Mouse (Mus musculus) limb, embryonic 13.5 days (tissue): ENCODE data around the gene Jak1. TPM values are rescaled to one million over a fixed set of nuclear protein-coding genes. Genes with fewer than 3 reads are reported as not detected.

Experiments used
- ATAC-seq: fragments of 200-750 bp; cut with Nextera tagmentation; 2 replicates; pipeline ENCODE4 v1.8.0; 2017; ENCODE audit warnings: low read depth, moderate number of reproducible peaks, moderate TSS enrichment; ENCODE audit not compliant: low FRiP score
- H3K27ac ChIP-seq: fragments of 300-500 bp; sonication (generic); 2 replicates; pipeline ENCODE4 v1.5.1; 2015; ENCODE audit warnings: inconsistent platforms, mild to moderate bottlenecking, moderate library complexity
- H3K27me3 ChIP-seq: fragments of 300-500 bp; sonication (generic); 2 replicates; pipeline ENCODE4 v1.6.1; 2015; ENCODE audit warnings: mild to moderate bottlenecking, inconsistent platforms
- H3K36me3 ChIP-seq: fragments of 300-500 bp; sonication (generic); 2 replicates; pipeline ENCODE4 v1.6.1; 2015; ENCODE audit warnings: inconsistent platforms, mild to moderate bottlenecking, moderate library complexity
- H3K4me1 ChIP-seq: fragments of 300-500 bp; sonication (generic); 2 replicates; pipeline ENCODE4 v1.6.1; 2015; ENCODE audit warnings: inconsistent platforms
- H3K4me2 ChIP-seq: fragments of 300-500 bp; sonication (generic); replicated peaks from 2 replicates; pipeline ENCODE4 v1.6.1; 2015; ENCODE audit warnings: inconsistent platforms, mild to moderate bottlenecking, moderate library complexity
- H3K4me3 ChIP-seq: fragments of 300-500 bp; sonication (generic); 2 replicates; pipeline ENCODE4 v1.5.1; 2015; ENCODE audit warnings: moderate library complexity, mild to moderate bottlenecking, inconsistent platforms
- H3K9ac ChIP-seq: fragments of 300-500 bp; sonication (generic); 2 replicates; pipeline ENCODE4 v1.6.1; 2015; ENCODE audit warnings: mild to moderate bottlenecking, inconsistent platforms
- H3K9me3 ChIP-seq: fragments of 300-500 bp; sonication (generic); 2 replicates; pipeline ENCODE4 v1.6.1; 2016; ENCODE audit warnings: inconsistent platforms
- WGBS: fragments of 180-500 bp; shearing (Covaris S2); methylation state at CpG from one replicate; pipeline ENCODE4 v1.1.7; 2015; 5-methylcytosine and 5-hydroxymethylcytosine counted together
- polyA plus RNA-seq: library from polyadenylated mRNA; unstranded; fragments of >200 nt; fragmentation: Nextera tagmentation; extraction: Ambion mirVana; gene quantifications from 2 replicates; pipeline ENCODE4 v1.2.1, GENCODE M21; 2015

Jak1 gene
- polyA plus RNA-seq, 1 experiment from 2014 or later = 88.0 TPM

DNA sequence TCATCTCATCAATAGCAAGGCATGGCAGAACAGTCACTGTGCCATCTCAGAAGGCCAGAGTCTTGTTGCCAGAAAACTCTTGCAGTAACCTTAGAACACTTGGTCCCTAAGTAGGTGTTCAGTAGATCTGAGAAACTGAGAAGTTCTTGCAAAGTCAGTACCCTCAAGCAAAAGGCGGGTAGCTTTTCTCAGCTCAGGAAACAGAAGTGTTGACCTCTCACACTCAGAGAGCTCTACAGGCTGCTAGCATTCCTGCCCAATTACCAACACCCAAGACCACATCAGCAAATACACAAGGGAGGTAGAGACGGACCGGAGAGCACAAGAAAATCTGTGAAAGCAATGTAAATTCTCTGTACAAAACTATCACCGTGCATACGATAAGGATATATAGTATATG, 39.1 kb downstream of the Jak1 start:
- 87% methylated on average over 5 of the region's 5 CpGs for WGBS
- Histone ChIP-seq H3K4me2 (no peak overlapping the region), H3K27ac (no peak overlapping the region), H3K9ac (no peak overlapping the region), H3K27me3 (no peaks in the 10 kb centered on the region), H3K36me3 (no peaks in the 10 kb centered on the region), H3K4me3 (no peak overlapping the region), H3K4me1 (0 out of 2 replicates have a peak, but pooled peaks cover 8% of the 10 kb centered on the region), H3K9me3 (no peaks in the 10 kb centered on the region)
- no peak for ATAC-seq

- no peak overlapping the region for H3K27ac ChIP-seq
- H3K27me3 ChIP-seq = no peaks in the 10 kb centered on the region
- H3K4me3 ChIP-seq = no peak overlapping the region
- H3K9ac ChIP-seq = no peak overlapping the region
- no peaks in the 10 kb centered on the region for H3K36me3 ChIP-seq
- no peaks in the 10 kb centered on the region for H3K9me3 ChIP-seq
- WGBS = 71% methylated on average over 2 of the region's 2 CpGs
- no peak overlapping the region for H3K4me2 ChIP-seq
- H3K4me1 ChIP-seq = peaks cover 14% of the 10 kb centered on the region
- ATAC-seq = no peak
Observed at GRCm38 (mm10) chr4:101220946-101221345, 44.1 kb downstream of the Jak1 start.

DNA sequence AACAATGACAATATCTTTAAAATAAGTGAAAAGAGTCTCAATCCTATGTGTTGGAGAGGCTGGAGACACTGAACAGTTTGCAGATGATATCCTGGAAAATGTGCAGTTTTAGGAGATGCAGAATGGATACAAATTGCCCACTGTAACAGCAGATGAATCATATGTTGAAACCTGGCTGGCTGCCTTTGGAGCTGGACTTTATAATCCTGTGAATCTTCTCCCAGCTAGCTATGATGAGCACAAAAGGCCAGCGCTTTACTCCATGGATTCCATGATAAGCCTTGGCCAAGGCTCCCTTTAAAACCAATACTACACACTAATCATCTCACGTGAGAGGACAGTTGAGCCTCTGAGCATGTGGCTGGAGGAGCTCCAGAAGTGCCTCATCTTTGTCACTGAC, 45.2 kb downstream of the Jak1 start:
- Histone ChIP-seq H3K4me2 (no peak overlapping the region), H3K9me3 (no peaks in the 10 kb centered on the region), H3K27me3 (no peaks in the 10 kb centered on the region), H3K9ac (no peak overlapping the region), H3K4me1 (peaks cover 12% of the 10 kb centered on the region), H3K36me3 (no peaks in the 10 kb centered on the region), H3K27ac (no peak overlapping the region), H3K4me3 (no peak overlapping the region)
- no peak for ATAC-seq
- WGBS = 82% methylated on average over 2 of the region's 2 CpGs

DNA sequence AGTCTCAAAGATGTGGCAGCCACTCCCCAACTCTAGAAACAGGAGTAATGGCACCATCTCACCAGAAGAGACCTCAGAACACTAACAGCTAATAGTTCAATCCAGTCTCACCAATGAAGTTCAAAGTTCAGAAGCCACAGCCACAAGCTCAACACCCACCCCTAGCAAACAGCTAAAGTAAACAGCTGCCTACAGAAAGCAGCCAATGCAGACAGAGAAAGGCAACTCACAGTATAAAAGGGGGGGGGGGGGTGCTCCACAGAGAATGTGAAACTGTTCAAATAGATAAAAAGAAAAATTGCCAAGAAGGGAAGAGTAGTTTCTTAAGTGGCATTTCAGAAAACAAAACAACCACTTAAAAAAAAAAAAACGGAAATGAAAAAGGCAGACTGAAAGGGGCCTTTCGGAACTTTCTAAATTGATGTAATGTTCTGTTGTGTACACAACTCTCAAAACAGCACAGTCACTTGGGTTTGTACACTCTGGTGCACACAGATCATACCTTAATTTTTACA, 48.0 kb downstream of the Jak1 start:
- Histone ChIP-seq H3K4me1 (peaks cover 8% of the 10 kb centered on the region), H3K27ac (no peak overlapping the region), H3K36me3 (no peaks in the 10 kb centered on the region), H3K27me3 (no peaks in the 10 kb centered on the region), H3K9ac (no peak overlapping the region), H3K9me3 (no peaks in the 10 kb centered on the region), H3K4me3 (no peak overlapping the region), H3K4me2 (no peak overlapping the region)
- ATAC-seq = no peak
- WGBS = 83% methylated on average over 2 of the region's 2 CpGs

DNA sequence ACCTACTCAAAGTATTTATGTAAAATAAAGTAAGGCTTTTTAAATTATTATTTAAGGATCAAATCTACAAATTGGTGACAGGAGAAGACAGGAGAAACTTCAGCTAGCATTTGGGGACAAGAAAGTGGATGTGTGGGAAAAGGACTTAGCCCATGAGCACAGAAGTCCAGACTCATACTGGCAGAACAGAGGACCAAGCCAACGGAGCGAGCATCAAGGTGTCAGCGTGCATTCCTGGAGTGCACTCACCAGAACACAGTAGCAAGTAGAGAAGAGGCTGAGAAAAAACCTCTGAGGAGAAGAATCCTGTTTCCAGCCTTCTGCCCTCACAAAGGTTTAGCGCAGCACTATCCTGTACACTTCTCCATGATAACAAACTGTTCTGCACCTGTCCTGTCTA, 48.8 kb downstream of the Jak1 start:
- no peak overlapping the region for H3K4me2 ChIP-seq
- no peak overlapping the region for H3K9ac ChIP-seq
- no peak overlapping the region for H3K27ac ChIP-seq
- peaks cover 8% of the 10 kb centered on the region for H3K4me1 ChIP-seq
- H3K27me3 ChIP-seq = no peaks in the 10 kb centered on the region
- H3K4me3 ChIP-seq = no peak overlapping the region
- ATAC-seq = no peak
- H3K9me3 ChIP-seq = no peaks in the 10 kb centered on the region
- no peaks in the 10 kb centered on the region for H3K36me3 ChIP-seq
- WGBS = 90% methylated on average over 4 of the region's 4 CpGs

DNA sequence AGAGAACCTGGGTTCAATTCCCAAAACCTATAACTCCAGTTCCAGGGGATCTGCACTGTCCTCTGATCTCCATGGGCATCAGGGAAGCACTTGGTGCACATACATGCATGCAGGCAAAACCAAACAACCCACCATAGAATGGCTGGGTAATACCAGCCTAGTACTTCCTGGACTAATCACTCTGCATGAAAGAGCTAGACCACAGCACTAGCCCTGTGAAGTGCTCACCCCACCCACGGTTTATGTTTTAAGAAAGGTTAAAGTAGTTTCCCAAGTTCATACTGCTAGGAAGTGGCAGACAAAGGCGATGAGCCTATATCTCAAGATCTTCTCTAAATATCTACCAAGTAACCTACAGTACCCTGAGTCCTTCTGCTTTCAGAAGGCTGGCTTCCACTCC, 51.6 kb downstream of the Jak1 start:
- Histone ChIP-seq H3K27me3 (no peaks in the 10 kb centered on the region), H3K4me2 (no peak overlapping the region), H3K9ac (no peak overlapping the region), H3K36me3 (no peaks in the 10 kb centered on the region), H3K27ac (no peak overlapping the region), H3K4me1 (no peaks in the 10 kb centered on the region), H3K4me3 (no peak overlapping the region), H3K9me3 (no peaks in the 10 kb centered on the region)
- 88% methylated on average over 2 of the region's 2 CpGs for WGBS
- no peak for ATAC-seq

DNA sequence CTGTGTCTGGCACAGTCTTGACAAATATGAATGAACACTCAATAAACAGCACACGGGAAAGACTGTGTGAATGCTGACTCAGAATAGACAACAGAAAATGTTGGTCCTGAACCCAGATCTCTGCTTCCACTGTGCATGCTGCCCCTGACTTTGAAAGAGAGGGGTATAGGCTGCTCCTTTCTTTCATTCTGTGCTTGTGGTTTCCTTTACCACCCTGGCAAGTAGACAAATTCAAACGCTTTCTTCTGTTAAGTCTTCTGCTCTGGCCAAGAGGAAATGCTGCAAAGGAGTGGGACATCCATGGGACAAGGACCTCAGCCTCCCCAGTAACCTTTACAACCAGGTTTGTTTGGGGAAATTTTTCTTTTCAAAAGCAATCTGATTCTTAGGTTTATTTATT, 57.6 kb downstream of the Jak1 start:
- no peaks in the 10 kb centered on the region for H3K4me1 ChIP-seq
- H3K9ac ChIP-seq = no peak overlapping the region
- H3K27ac ChIP-seq = no peak overlapping the region
- no peaks in the 10 kb centered on the region for H3K27me3 ChIP-seq
- 82% methylated on average over 2 of the region's 2 CpGs for WGBS
- ATAC-seq = no peak
- no peak overlapping the region for H3K4me2 ChIP-seq
- no peak overlapping the region for H3K4me3 ChIP-seq
- no peaks in the 10 kb centered on the region for H3K9me3 ChIP-seq
- H3K36me3 ChIP-seq = no peaks in the 10 kb centered on the region

- Histone ChIP-seq H3K27ac (no peak overlapping the region), H3K4me2 (no peak overlapping the region), H3K9ac (no peak overlapping the region), H3K27me3 (no peaks in the 10 kb centered on the region), H3K4me1 (no peaks in the 10 kb centered on the region), H3K36me3 (no peaks in the 10 kb centered on the region), H3K9me3 (no peaks in the 10 kb centered on the region), H3K4me3 (no peak overlapping the region)
- WGBS = 72% methylated on average over 1 of the region's 1 CpGs
- ATAC-seq = no peak
Observed at GRCm38 (mm10) chr4:101203518-101203917, 61.6 kb downstream of the Jak1 start.

DNA sequence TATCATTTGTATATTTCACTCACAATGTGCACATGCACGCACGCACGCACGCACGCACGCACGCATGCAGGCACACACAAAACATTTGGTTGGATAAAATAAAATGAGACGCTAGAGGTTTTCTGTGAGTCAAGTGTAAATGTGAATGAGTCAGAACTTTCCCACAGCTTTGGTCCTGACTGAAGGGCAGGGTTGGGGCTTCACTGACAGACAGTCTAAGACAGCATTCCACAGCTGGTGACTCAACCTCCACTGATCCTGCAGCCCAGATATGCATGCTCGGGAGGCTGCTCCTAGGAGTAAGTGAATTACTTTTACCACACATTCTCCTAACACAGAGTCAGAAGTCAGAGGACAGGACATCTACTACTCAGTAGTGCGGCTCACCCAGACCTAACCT, 62.5 kb downstream of the Jak1 start:
- Histone ChIP-seq H3K4me3 (no peak overlapping the region), H3K9me3 (no peaks in the 10 kb centered on the region), H3K4me2 (no peak overlapping the region), H3K27ac (no peak overlapping the region), H3K4me1 (peaks cover 7% of the 10 kb centered on the region), H3K36me3 (no peaks in the 10 kb centered on the region), H3K9ac (no peak overlapping the region), H3K27me3 (no peaks in the 10 kb centered on the region)
- no peak for ATAC-seq
- WGBS = 87% methylated on average over 10 of the region's 10 CpGs

- Histone ChIP-seq H3K9ac (no peak overlapping the region), H3K36me3 (no peaks in the 10 kb centered on the region), H3K4me3 (no peak overlapping the region), H3K27me3 (no peaks in the 10 kb centered on the region), H3K4me1 (peaks cover 8% of the 10 kb centered on the region), H3K27ac (no peak overlapping the region), H3K4me2 (no peak overlapping the region), H3K9me3 (no peaks in the 10 kb centered on the region)
- 93% methylated on average over 8 of the region's 8 CpGs for WGBS
- ATAC-seq = no peak
Observed at GRCm38 (mm10) chr4:101199433-101200081, 65.5 kb downstream of the Jak1 start.

DNA sequence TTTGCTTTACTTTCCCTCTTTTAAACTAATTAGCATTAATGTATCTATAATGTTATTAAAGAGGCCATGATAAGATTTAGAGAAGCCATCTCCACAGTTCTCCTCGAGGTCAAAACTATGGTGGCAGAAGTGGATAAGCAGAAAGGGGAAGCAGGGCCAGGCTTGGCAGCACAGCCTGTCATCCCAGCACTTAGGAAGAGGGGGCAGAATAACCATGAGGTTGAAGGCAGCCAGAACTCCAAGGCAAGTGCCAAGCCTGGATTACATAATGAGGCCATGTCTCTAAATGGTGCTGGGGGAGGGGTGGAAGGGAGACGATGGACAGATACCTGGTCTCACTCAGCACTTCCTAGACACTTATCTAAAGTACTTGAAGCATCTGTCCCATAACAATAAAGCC, 66.7 kb downstream of the Jak1 start:
- Histone ChIP-seq H3K4me2 (no peak overlapping the region), H3K36me3 (no peaks in the 10 kb centered on the region), H3K27ac (no peak overlapping the region), H3K9me3 (no peaks in the 10 kb centered on the region), H3K27me3 (no peaks in the 10 kb centered on the region), H3K9ac (no peak overlapping the region), H3K4me1 (peaks cover 8% of the 10 kb centered on the region), H3K4me3 (no peak overlapping the region)
- WGBS = 48% methylated on average over 2 of the region's 2 CpGs
- ATAC-seq = no peak

DNA sequence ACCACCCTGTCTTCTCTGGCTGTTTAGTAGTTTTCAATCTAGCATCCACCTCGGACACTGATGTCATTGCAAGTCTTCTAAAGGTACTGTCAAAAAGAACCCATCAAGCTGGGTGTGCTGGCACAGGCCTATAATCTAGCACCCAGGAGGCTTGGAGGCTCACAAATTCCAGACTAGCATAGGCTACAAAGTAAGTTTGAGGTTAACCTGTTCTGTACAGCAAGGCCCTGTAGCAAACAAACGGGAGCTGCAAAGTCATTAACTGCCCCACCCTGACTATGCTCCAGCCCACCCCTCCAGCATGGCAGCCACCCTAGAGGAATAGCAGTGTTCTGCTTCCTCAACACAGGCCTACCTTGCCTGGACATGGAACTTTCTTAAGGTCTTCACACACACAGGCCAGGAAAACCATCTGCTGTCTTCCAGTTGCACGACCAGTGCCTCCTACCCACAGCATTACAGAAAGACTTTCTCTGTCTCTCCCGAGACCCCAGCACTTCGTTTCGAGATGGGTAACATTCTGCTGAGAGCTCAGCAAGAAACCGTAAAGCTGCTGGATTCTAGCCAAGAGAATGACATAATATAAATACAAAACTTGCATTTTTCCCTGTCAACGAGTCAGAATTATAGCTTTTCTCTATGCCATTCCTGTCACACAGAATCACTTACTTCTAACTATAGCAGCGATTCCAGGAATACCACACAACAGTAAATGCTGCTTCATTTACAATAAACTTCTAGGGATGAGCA, 67.5 kb downstream of the Jak1 start:
- no peak overlapping the region for H3K9ac ChIP-seq
- ATAC-seq = no peak
- 50% methylated on average over 9 of the region's 9 CpGs for WGBS
- H3K27me3 ChIP-seq = no peaks in the 10 kb centered on the region
- no peak overlapping the region for H3K4me2 ChIP-seq
- no peak overlapping the region for H3K4me3 ChIP-seq
- no peaks in the 10 kb centered on the region for H3K36me3 ChIP-seq
- no peaks in the 10 kb centered on the region for H3K9me3 ChIP-seq
- peaks cover 8% of the 10 kb centered on the region for H3K4me1 ChIP-seq
- H3K27ac ChIP-seq = no peak overlapping the region

DNA sequence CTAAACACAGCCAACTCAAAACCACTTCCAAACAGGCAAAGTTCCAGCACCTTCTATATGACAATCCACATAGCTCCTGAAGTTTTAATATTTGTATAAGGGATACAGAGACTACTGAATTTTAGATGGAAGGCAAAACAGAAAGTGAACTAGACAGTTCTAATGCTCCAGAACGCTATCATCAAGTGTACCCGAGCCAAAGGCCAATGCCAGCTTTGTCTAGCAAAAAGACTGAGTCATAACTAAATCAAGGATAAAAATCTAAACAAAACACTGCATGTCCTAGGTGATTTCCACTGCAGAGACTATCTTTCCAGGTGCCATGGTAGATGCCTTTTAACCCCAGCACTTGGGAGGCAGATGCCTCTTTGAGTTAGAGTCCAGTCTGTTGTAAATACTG, 68.7 kb downstream of the Jak1 start:
- 85% methylated on average over 2 of the region's 2 CpGs for WGBS
- Histone ChIP-seq H3K9ac (no peak overlapping the region), H3K9me3 (no peaks in the 10 kb centered on the region), H3K4me2 (no peak overlapping the region), H3K4me1 (peaks cover 8% of the 10 kb centered on the region), H3K27me3 (no peaks in the 10 kb centered on the region), H3K27ac (no peak overlapping the region), H3K4me3 (no peak overlapping the region), H3K36me3 (peaks cover under 1% of the 10 kb centered on the region)
- no peak for ATAC-seq
